Mouse (Mus musculus) erythroid progenitor cell, adult 5-6 weeks (primary cell): ENCODE data around the gene Rsbn1l. TPM values are rescaled to one million over a fixed set of nuclear protein-coding genes. Genes with fewer than 3 reads are reported as not detected.
A peak's percentile ranks its signal among the peaks of the same experiment; 100 is the strongest.

ENCODE experiments used
- ATAC-seq: replicated peaks from 2 replicates; pipeline ENCODE4 v1.8.0; 2016; ENCODE audit warnings: moderate number of reproducible peaks, mild to moderate bottlenecking, moderate TSS enrichment, inconsistent platforms; ENCODE audit not compliant: poor library complexity, low FRiP score, severe bottlenecking
- total RNA-seq, 2 experiments: library from RNA; stranded (forward) in 1 of 2; stranded (reverse) in 1 of 2; fragments of 150-400 nt in 1 of 2; fragments of 186-747, 209-891 nt in 1 of 2; gene quantifications; 2 replicates each; pipeline versions ENCODE4 v1.2.3 to v1.2.4; 2015 to 2017; ENCODE audit warnings: low replicate concordance in 2 of 2

Gene Rsbn1l
- total RNA-seq, 2 experiments from 2014 or later, result 51.8 to 60.4 TPM

DNA sequence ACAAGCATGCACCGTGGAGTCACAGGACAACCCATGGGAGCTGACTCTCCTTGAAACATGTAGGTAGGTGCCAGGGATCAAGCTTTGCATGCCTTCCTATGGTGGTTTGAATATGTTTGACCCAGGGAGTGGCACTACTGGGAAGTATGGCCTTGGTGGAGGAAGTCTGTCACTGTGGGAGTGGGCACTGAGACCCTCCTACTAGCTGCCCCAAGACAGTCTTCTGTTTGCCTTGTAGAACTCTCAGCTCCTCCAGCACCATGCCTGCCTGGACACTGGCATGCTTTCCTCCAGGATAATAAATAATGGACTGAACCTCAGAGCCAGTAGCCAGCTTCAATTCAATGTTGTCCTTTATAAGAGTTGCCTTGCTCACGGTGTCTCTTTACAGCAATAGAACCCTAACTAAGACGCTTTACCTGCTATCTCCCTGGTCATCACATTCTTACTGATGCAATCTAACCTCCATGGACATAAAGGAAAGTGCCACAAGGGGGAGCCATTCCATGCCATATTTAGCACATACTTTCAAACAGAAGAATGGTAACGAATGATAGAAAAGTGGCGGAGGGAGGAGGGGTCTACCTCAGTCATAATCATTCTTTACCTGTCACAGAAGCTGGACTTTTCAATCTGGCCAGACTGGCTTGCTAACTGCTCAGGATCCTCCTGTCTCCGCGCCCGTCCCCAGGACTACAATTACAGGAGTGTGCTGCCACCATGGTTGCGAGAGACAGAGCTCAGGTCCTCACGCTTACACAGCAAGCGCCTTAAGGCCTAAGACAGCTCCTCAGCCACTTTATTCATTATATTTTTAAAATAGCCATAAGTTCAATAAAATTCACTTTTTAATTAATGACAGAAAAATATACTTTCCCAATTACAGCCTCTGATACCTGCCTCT is 42.6 kb downstream of the Rsbn1l start:
- peak; percentile 30; the same call in 1 of the 2 replicates for ATAC-seq

DNA sequence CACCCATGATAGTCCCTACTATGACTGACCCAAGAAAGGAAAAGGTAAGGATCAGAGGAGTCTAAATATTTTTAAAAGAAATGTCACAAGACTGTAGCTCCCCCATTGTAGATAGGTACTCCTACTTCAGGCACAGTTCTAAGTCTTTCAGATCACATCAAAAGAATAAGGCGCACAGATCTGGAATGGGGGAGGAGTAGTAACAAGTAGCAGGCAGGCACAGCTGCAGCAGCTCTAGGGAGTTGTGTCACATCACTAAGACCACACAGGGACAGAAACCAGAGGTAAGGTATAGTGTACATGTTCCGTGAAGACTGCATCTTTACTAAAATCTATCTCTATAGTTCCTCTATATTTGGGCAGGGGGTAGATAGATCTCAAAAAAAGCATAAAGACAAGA is 44.5 kb downstream of the Rsbn1l start:
- ATAC-seq, result no peak

DNA sequence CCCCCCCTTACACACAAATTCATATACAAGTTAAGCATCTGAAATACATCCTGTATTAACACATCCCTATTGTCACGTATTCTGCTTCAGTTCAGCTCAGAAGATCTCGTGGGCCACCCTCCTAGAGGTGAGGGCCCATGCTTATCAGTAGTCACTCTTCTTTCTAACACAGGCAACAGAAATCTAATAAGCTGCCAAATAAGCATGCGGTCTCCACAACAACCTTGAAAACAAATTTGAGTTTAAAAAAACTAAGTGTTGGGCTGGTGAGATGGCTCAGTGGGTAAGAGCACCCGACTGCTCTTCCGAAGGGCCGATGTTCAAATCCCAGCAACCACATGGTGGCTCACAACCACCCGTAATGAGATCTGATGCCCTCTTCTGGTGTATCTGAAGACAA is 50.0 kb downstream of the Rsbn1l start:
- ATAC-seq, result no peak

DNA sequence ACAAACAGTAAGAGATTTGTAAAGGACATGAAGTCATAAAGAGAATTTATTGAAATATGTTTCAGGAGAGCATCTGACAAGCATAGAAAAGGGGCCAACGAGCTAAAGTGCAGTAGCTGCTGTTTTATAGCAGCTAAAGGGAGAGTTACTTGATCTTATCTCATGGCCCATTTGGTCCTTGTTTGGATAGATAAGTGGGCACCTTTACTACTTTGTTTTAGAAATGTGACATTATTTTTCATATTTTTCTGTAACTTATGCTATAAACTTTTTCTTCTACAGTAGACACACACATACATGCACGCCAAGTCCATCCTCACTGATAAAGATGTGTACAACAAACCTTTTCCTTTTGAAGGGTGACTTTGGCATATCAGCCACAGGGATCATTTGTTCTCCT is 50.8 kb downstream of the Rsbn1l start:
- ATAC-seq, result no peak

DNA sequence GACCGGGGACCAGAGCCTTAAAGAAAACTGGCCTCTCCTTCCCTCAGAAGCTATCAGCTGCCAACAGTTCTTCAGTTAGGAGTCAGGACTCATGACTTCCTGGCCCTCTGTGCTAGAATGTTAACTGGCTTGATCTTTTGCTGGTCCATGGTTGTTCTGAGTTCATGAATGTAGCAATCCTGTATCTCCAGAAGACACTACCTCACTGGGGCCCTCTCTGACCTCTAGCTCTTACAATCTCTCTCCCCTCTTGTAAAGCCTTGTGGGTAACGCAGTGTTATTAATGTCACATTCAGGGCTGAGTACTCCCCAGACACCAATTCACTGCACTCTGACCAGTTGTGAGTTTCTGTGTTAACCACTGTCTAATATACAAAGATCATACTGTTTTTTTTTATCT is 51.6 kb downstream of the Rsbn1l start:
- no peak for ATAC-seq

DNA sequence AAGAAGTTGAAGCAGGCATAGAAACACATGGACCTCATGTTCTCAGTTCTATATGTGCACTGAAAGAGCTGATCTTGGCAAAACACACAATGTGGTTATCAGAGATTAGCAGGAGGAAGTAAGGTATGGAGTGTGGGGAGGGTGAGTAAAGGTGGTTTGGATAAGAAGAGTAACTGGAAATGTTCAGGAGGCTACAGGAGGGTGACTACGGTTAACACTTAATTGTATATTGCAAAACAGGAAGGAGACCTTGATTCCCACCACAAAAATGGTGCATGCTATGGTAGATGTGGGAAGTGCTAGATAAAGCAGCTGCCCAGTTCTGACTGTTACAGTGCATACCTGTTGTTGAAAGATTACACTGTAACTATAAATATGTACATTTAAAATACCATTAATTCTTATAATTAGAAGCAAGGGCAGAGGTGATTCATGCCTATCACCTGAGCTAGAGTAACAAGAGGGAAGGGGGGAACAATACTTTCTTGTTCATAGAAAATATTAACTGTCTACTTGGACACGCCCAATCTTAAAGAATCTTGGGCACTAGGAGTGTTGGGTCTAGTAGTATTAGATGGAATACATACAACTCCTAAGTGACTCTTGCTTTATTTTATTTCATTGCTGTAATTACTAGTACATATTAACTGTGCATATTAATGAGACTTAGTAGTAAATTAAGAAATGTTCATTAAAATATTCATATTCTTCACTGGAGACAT is 58.6 kb downstream of the Rsbn1l start:
- peak; percentile 97 for ATAC-seq

DNA sequence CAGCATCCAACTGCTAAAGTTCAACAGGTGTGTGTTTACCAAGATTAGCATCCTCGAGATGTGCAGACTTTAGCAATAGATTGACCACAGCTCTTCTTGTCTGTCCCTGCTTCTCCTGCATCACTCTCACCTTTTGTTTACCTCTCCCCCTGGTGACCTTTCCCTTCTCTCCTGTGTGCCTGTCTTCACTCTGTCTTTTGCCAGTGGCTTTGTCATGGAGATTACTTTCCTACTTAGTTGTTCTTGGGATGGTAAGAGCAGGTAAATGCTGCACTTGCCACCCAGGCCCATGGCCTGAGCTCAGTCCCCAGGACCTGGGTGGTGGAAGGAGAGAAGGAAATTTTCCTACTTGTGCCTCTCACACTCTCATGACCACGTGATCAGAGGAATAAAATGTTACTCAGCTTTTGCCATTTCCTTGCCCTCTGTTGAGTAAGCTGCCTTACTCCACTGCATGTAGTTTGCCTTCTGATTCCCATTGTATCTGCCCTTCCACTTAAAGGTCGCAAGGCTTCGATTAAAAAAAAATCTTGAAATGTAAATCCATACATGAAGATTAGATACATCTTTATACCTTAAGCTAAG is 72.1 kb downstream of the Rsbn1l start:
- ATAC-seq, result no peak

DNA sequence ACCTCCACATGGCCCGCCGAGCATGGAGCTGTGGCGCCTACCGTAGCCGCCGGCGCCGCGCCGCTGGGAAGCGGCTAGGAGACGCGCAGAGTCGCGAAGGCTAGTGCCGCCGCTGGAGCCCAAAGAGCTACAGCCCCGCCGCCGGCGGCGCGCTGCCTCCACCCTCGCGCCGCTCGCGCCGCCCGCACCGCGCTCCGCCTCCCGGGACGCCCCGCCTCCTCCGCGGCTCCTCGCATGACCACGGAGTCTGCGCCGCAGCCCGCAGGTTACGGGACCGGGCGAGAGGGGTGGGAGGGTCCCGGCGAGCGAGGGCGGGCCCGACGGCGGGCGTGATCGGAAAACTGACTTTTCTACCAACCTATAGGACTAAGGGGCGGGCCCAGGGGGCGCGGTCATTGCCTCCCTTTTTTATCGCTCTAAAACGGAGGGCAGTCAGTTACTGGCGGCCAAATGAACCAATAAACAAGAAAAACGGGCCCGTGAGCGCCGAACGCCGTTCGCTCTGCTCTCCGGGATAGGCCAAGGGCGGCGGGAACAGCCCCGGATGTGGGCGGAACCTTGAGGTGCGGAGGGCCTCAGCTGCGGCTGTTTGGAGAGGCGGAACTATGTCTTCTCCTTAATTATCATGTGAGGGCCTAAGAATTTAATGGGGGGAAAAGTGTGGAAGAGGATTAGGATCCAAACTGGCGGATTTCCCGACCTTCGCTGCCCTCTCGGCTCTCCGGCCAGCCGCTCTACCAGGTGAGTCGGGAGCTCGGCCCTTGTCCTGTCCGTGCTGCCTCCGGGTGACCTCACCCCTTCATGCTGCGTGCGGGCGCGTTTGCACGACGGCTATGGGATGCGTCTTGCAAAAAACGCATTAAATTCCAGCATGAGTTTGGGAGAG is 74.0 kb downstream of the Rsbn1l start, which contains the start of the genes Phtf2 and Tmem60:
Gene Phtf2, minus strand, starts transcription at position 210 of the 886 bp plus-strand sequence.
Gene Tmem60, plus strand, starts transcription at position 277 of the 886 bp plus-strand sequence.
- ATAC-seq, result peak; percentile 88

DNA sequence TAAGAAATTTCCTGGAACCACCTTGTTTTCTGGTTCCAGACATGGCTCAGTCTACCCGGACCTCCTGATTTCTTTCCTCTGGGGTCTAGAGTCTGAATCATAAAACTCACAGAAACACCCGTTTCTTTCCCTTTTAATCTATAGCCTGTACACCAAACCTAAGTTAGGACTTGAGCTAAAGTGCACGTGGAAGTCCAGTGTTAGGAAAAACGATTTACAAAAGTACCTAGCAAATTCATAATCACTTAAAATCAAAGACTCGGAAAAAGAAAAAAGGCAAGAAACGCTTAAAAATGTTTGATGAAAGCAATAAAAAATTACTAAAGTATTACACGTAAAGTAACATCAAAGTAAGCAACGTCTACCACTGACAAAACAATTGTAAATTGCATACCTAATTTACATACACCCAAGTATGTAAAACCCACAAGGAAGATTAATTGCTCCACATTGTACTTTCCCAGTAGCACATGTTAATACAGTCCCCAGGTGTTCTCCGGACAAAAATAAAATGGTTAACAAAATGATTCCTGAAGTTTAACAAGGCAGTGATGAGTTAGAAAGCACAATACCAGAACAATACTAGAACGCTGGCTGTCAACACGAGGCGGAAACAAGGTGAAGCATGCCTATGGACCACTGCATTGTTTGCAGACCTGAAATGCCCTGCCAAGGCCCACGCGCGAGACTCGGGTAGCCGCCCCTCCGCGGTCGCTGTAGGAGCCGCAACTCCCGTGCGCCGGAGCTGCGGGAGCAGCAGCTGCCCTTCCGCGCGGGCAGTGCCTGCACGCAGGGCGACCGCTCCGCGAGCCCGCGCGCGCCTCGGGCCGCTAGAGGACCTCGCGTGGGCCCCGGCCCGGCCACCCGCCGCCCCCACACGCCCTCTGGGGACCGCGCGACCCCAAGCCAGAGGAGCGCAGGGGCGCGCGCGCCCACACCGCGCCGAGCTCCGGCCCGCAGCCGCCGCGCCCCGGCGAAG is 75.1 kb downstream of the Rsbn1l start:
- peak; percentile 23; the same call in 1 of the 2 replicates for ATAC-seq

DNA sequence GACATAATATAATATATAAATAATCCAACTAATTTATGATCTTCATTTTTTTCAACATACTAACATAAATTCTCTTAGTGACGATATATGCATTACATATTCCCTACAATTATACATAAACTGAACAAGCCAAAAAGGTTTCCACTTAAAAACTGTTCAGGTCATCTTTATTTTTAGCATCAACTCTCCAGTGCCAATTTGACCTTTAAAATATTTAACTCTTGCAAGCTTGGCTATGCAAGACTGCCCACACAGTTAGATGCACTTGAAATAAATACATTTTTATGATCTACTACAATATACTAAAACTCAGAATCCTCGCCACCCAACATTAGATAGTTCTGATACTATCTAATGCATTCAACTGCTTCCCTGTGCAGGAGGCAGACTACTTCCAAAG is 75.8 kb downstream of the Rsbn1l start:
- no peak for ATAC-seq

DNA sequence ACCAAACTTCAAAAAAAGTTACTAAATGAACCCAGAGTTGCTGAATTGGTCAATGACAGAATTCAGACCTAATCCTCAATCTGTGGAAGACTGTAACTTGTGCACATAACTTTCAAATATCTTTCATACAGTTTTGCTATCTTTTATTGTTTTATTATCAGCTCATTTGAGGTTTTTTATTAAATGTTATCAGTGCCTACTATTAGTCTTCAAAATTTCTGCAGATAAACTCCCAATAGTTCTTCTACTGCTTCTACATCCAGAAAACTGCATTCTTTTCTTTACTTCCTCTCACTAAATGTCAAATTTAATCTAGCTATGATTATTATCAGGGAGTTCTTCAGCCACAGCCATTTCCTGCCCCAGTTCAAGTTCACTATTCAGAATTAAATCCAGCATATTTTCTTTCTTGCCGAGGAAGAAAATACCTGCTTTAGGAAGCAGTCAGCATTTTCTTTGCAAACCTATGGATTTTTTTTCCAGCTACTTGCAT is 79.2 kb downstream of the Rsbn1l start:
- no peak for ATAC-seq

DNA sequence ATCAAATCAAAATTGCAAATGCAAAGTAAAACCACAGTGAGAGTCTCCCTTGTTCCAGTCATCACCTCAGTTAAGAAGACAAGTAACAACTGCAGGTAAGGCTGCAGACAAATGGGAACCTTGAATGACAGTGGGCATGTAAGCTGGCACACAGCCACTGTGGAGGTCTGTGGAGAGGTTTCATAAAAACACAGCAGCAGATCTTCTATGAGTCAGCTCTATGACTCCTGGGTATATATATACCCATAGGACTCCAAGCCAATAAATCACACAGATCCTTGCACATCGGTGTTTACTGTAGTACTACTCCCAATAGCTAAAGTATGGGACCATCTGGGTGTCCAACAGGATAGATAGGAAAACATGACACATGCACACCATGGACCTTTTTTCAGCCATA is 83.1 kb downstream of the Rsbn1l start:
- ATAC-seq, result no peak

DNA sequence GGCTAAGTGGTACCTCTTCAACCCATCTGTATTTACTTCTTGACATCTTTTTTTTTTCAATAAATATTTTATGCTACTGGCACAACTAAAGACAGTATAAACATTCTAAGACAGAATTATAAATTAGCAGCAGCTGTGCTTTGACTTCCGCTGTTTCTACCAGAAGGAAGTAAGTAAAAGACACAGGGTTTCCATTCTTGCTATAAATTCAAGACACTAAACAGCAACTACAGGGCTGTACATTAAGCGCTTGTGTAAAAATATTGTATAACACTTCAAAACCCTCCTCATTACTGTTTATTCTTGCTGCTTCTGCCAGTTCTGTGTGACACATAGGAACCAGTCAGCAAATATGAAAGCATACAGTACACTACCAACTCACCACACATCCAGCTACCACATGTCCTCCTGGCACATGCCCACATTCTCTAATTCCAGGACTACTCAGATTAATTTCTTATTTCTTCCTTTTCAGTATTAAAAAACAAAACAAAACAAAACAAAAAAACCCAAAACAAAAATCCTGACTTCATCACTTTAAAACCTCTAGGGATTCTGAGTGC is 90.9 kb downstream of the Rsbn1l start:
- no peak for ATAC-seq

DNA sequence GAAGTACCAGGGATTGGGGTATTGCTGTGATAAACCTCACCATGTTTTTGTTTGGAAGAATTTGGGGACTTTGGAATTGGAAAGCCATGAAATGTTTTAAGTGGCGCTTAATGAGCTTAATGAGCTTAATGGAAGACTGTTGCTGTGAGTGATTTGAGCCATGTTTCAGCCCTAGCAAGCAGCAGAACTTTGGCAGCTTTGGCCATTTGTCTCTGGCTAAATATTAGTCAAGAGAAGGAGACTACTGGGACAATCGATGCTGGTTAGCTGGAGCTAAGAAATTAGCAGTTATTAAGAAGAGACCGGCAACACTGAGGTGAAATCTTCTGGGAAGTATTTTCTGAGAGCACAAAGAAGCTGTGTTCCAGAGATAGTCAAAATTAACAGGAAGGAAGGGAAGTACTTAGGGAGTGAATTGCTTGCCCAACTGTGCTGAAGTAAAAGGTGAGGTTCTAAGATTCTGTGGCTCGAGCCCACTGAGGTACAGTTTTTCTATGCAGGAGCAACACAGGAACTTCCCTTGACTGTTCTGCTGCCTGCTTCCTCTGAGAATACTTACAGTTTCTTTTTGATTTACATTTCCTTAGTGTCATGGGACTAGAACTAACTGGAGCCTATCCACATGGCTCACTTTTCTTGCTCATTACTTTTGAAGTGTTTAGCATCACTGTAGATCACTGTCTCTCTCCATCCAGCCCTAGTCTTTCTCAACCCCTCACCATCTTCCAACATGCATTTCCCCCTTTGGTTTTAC is 91.8 kb downstream of the Rsbn1l start:
- no peak for ATAC-seq

DNA sequence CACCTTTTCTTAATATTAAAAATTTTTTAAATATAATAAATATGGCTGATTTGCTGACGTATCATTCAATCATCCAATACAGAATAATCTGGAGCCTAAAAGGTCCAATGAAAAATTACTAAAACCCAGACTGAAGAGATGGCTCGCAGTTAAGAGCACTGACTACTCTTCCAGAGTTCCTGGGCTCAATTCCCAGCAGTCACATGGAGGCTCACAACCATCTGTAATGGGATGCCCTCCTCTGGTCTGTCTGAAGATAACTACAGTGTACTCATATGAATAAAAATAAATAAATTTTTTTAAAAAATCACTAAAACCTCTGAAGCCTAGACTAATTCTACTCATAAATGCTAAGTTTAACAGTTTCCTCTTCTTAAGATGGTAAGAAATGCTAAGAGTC is 94.3 kb downstream of the Rsbn1l start:
- ATAC-seq, result no peak

DNA sequence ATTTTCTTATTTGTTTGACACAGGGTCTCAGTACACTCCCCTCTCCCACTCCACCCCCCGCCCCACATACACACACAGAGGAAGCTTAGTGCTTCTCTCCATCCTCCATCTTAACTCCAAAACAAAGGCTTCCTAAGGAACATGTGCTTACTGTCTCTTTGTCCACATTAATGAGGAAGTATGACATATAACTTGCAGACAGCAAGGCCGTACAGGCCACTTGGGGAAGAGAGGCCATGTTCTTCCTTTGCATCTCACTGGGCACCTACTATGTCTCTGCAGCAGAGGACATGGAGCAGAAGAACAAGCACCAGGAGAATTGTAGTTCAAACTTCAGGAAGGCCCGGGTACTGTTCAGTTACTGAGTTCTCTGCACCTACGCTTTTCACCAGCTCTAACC is 95.6 kb downstream of the Rsbn1l start:
- no peak for ATAC-seq

DNA sequence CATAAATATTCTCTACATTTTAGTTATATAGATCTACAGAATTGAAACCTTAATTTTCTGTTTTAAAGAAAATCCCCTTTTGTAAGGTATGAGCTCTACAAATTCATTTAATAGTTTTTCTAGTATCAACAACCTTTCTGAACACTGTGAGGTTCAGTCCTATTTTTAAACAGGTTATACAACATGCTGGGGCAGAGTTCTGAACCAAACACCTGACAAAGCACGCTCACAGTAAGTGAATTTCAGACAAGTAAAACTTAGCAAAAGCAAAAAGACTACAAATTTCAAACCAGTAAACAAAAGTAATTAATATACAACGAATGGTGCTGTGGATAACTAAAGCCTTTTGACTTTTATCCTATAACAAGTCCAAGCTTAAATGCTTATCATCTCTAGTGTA is 97.8 kb downstream of the Rsbn1l start:
- ATAC-seq, result no peak
